9 mouse cellular contexts compared by ENCODE assay signal in genomic region chr8:120408241-120409215, GRCm38 (mm10).
DNase-seq lines count a peak whose midpoint lies in the region; ATAC-seq and TF ChIP-seq lines count a peak whose summit lies in the region.
"Had no signal": no experiment of that assay in that cellular context is flagged by ENCODE, and none has a peak within 500 bp of the region (broad histone marks: within the 10 kb centered on the region; RNA-seq: fewer than 3 reads in every experiment).

No protein-coding gene starts in this region.

- no peak for ATAC-seq in forebrain, postnatal 0 days
- ATAC-seq in forebrain, embryonic 16.5 days: no peak
- ATAC-seq in lung, postnatal 0 days: peak; percentile 69; the same call in 1 of the 2 replicates

- H3K4me2 ChIP-seq in forebrain, postnatal 0 days (ENCODE audit: low read depth): no peak overlapping the region
- no peak overlapping the region for H3K4me2 ChIP-seq in forebrain, embryonic 16.5 days (ENCODE audit: low read length)
- no peak overlapping the region for H3K4me2 ChIP-seq in lung, postnatal 0 days (replicated peaks; ENCODE audit: low read depth, low read length)

- H3K27ac ChIP-seq in forebrain, embryonic 10.5 days: peak overlapping the region; percentile 75
- no peak overlapping the region for H3K27ac ChIP-seq in forebrain, postnatal 0 days (ENCODE audit: low read depth, low read length)
- H3K27ac ChIP-seq in ES-Bruce4 (ENCODE audit: insufficient read depth, low read length): peak overlapping the region; percentile 49
- no peak overlapping the region for H3K27ac ChIP-seq in forebrain, embryonic 16.5 days (ENCODE audit: low read length)
- H3K27ac ChIP-seq in lung, postnatal 0 days (ENCODE audit: low read length): no peak overlapping the region

- peak overlapping the region; percentile 2; the same call in 1 of the 2 replicates for H3K4me3 ChIP-seq in forebrain, embryonic 10.5 days
- H3K4me3 ChIP-seq in forebrain, postnatal 0 days (ENCODE audit: low read depth, low read length): no peak overlapping the region
- H3K4me3 ChIP-seq in ES-Bruce4 (ENCODE audit: low read depth, low read length): no peak overlapping the region
- H3K4me3 ChIP-seq in forebrain, embryonic 16.5 days (replicated peaks; ENCODE audit: low read length): no peak overlapping the region
- H3K4me3 ChIP-seq in lung, postnatal 0 days (ENCODE audit: low read depth, low read length): no peak overlapping the region
- H3K4me3 ChIP-seq: erythroblast, embryonic 14.5 days had no signal

- peak; percentile 44 for DNase-seq in forebrain, embryonic 10.5 days (ENCODE audit: extremely low spot score, low spot score)
- DNase-seq in forebrain, postnatal 0 days: no peak
- DNase-seq in lung, postnatal 0 days (ENCODE audit: low spot score): peak; percentile 14
- no peak for DNase-seq in adrenal gland, postnatal 36 days
- DNase-seq in testis, postnatal 10 days (ENCODE audit: low spot score): no peak
- no peak for DNase-seq in ovary, adult 18-20 months (ENCODE audit: low spot score)

- TF ChIP-seq EP300 in ES-Bruce4 (IDR thresholded peaks at IDR 0.05; ENCODE audit: insufficient read depth, low read depth, low read length): 0 out of 2 replicates have a peak, but pooled peaks have one; percentile 69
- peak; percentile 81 for TF ChIP-seq EP300 in lung, postnatal 0 days (IDR thresholded peaks at IDR 0.05)

- H3K4me1 ChIP-seq in forebrain, embryonic 10.5 days: peaks cover 92% of the 10 kb centered on the region
- H3K4me1 ChIP-seq in forebrain, postnatal 0 days (ENCODE audit: insufficient read depth): peaks cover 29% of the 10 kb centered on the region
- peaks cover 11% of the 10 kb centered on the region for H3K4me1 ChIP-seq in ES-Bruce4 (ENCODE audit: control insufficient read depth, insufficient read depth, low read length)
- H3K4me1 ChIP-seq in forebrain, embryonic 16.5 days (replicated peaks; ENCODE audit: control insufficient read depth, insufficient read depth, low read length): peaks cover 69% of the 10 kb centered on the region
- H3K4me1 ChIP-seq in lung, postnatal 0 days (ENCODE audit: insufficient read depth, low read depth, low read length): peaks cover 5% of the 10 kb centered on the region; the same call in 1 of the 2 replicates

- TF ChIP-seq CTCF in forebrain, postnatal 0 days (IDR thresholded peaks at IDR 0.05; ENCODE audit: low read depth): no peak
- peak; percentile 25 for TF ChIP-seq CTCF in ES-Bruce4 (IDR thresholded peaks at IDR 0.05; ENCODE audit: low read depth, low read length)
- TF ChIP-seq CTCF in lung, postnatal 0 days (IDR thresholded peaks at IDR 0.05): peak; percentile 55

- H3K27me3 ChIP-seq in forebrain, embryonic 10.5 days (ENCODE audit: poor library complexity, severe bottlenecking): peaks cover 91% of the 10 kb centered on the region
- H3K27me3 ChIP-seq in forebrain, postnatal 0 days (ENCODE audit: insufficient read depth, low read length): no peaks in the 10 kb centered on the region
- no peaks in the 10 kb centered on the region for H3K27me3 ChIP-seq in ES-Bruce4 (ENCODE audit: control insufficient read depth, insufficient read depth, low read length, poor library complexity, severe bottlenecking)
- H3K27me3 ChIP-seq in forebrain, embryonic 16.5 days (replicated peaks; ENCODE audit: control insufficient read depth, insufficient read depth, low read length): no peaks in the 10 kb centered on the region
- no peaks in the 10 kb centered on the region for H3K27me3 ChIP-seq in lung, postnatal 0 days (replicated peaks; ENCODE audit: insufficient read depth, low read length)

- 44% methylated on average over 14 of the region's 14 CpGs for WGBS in forebrain, embryonic 10.5 days
- WGBS in forebrain, postnatal 0 days: 51% methylated on average over 14 of the region's 14 CpGs
- WGBS in forebrain, embryonic 16.5 days: 50% methylated on average over 14 of the region's 14 CpGs
- 39% methylated on average over 14 of the region's 14 CpGs for WGBS in lung, postnatal 0 days

- TF ChIP-seq POLR2A in ES-Bruce4 (IDR thresholded peaks at IDR 0.05; ENCODE audit: insufficient read depth, low read length): no peak

- no peaks in the 10 kb centered on the region for H3K36me3 ChIP-seq in forebrain, embryonic 10.5 days (replicated peaks)
- H3K36me3 ChIP-seq in forebrain, postnatal 0 days (ENCODE audit: insufficient read depth): no peaks in the 10 kb centered on the region
- no peaks in the 10 kb centered on the region for H3K36me3 ChIP-seq in ES-Bruce4 (ENCODE audit: control insufficient read depth, insufficient read depth, low read length, poor library complexity, severe bottlenecking)
- H3K36me3 ChIP-seq in forebrain, embryonic 16.5 days (ENCODE audit: control insufficient read depth, insufficient read depth): no peaks in the 10 kb centered on the region
- no peaks in the 10 kb centered on the region for H3K36me3 ChIP-seq in lung, postnatal 0 days (ENCODE audit: insufficient read depth, low read length)

- H3K9ac ChIP-seq in forebrain, postnatal 0 days: no peak overlapping the region
- H3K9ac ChIP-seq in ES-Bruce4 (ENCODE audit: low read depth, poor library complexity, severe bottlenecking): no peak overlapping the region
- 0 out of 2 replicates have a peak overlapping the region, but pooled peaks have one; percentile 1 for H3K9ac ChIP-seq in forebrain, embryonic 16.5 days (replicated peaks; ENCODE audit: low read depth, low read length)
- H3K9ac ChIP-seq in lung, postnatal 0 days (replicated peaks; ENCODE audit: low read depth): no peak overlapping the region

- H3K9me3 ChIP-seq in forebrain, embryonic 10.5 days: no peaks in the 10 kb centered on the region
- no peaks in the 10 kb centered on the region for H3K9me3 ChIP-seq in forebrain, postnatal 0 days (ENCODE audit: low read length)
- H3K9me3 ChIP-seq in ES-Bruce4 (replicated peaks; ENCODE audit: control insufficient read depth, insufficient read depth, low read length, poor library complexity, severe bottlenecking): no peaks in the 10 kb centered on the region
- H3K9me3 ChIP-seq in forebrain, embryonic 16.5 days (ENCODE audit: control insufficient read depth, low read length): no peaks in the 10 kb centered on the region
- no peaks in the 10 kb centered on the region for H3K9me3 ChIP-seq in lung, postnatal 0 days (ENCODE audit: low read length)

Comparison
In these comparisons a context has a peak if more than half of its experiments do, and no peak if none do; other contexts are left out.
1. DNase-seq: peak in forebrain, embryonic 10.5 days (single experiment) and lung, postnatal 0 days (single experiment); none in forebrain, postnatal 0 days (single experiment), adrenal gland, postnatal 36 days (0 of 2), testis, postnatal 10 days (single experiment) and ovary, adult 18-20 months (single experiment).
2. H3K27ac ChIP-seq: peak in forebrain, embryonic 10.5 days (single experiment) and ES-Bruce4 (single experiment); none in forebrain, postnatal 0 days (single experiment), forebrain, embryonic 16.5 days (single experiment) and lung, postnatal 0 days (single experiment).